Mouse (Mus musculus) splenic B cell, adult 2 months (primary cell): ENCODE results near the gene Xrcc4.
A peak's percentile ranks its signal among the peaks of the same experiment; 100 is the strongest.

Experiments
- DNase-seq: peaks from one replicate; pipeline ENCODE4 v3.0.0-alpha.2; 2011; ENCODE audit warnings: low read depth, low spot score
- H3K27me3 ChIP-seq: 2 replicates; pipeline ENCODE4 v1.6.1; 2012; ENCODE audit warnings: mild to moderate bottlenecking, low read length, moderate library complexity, mixed read lengths; ENCODE audit not compliant: control insufficient read depth, poor library complexity, insufficient read depth, severe bottlenecking
- H3K36me3 ChIP-seq: 2 replicates; pipeline ENCODE4 v1.6.1; 2012; ENCODE audit warnings: mild to moderate bottlenecking, low read length, moderate library complexity, mixed read lengths; ENCODE audit not compliant: control insufficient read depth, poor library complexity, insufficient read depth, severe bottlenecking

The Xrcc4 gene

DNA sequence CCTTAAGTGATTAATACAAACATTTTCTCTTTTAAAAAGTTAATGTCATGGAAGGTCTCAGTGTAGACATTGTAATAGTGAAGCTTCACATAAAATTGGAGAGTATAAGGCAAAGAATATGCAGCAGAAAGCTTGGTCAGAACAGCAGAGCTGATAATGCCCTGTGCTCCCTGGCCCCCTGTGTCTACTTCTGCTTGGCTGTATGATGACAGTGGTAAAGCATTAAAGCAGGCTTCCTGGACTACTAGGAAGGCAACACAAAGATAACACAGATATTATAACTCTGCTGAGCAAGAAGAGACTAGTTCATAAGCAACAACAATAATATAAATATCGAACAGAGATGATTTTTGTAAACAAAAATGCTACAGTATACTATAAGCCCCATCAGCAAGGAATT is 199.2 kb downstream of the Xrcc4 start:
- Histone ChIP-seq H3K36me3 (no peaks in the 10 kb centered on the region), H3K27me3 (no peaks in the 10 kb centered on the region)
- no peak for DNase-seq

DNA sequence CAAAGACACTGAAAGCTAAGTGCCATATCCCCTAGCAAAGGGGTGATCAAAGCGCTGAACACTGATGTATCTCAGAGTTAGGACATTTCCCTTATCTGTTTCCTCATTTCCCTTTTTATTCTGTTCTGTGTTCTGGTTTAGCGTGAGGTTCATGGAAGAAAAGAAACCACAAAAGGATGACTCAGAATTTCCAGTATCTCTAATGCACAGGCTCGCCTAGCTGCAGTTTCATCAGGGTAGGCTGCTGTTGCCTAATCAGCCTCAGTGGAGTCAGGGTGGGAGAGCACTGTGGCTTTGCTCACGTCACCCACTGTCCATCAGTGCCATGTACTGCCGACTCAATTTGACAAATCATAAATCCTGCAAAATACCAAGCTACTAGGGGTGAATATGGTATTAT is 200.3 kb downstream of the Xrcc4 start:
- Histone ChIP-seq H3K36me3 (no peaks in the 10 kb centered on the region), H3K27me3 (no peaks in the 10 kb centered on the region)
- peak; percentile 4 for DNase-seq

GRCm38 (mm10) chr13:89883523-89883922 is 205.9 kb downstream of the Xrcc4 start:
- H3K36me3 ChIP-seq: no peaks in the 10 kb centered on the region
- H3K27me3 ChIP-seq: no peaks in the 10 kb centered on the region

GRCm38 (mm10) chr13:89881281-89881680 is 208.1 kb downstream of the Xrcc4 start:
- no peaks in the 10 kb centered on the region for H3K27me3 ChIP-seq
- DNase-seq: no peak
- H3K36me3 ChIP-seq: no peaks in the 10 kb centered on the region

More at GRCm38 (mm10) chr13:89883523-89883922, 205.9 kb downstream of the Xrcc4 start:
- no peak for DNase-seq

DNA sequence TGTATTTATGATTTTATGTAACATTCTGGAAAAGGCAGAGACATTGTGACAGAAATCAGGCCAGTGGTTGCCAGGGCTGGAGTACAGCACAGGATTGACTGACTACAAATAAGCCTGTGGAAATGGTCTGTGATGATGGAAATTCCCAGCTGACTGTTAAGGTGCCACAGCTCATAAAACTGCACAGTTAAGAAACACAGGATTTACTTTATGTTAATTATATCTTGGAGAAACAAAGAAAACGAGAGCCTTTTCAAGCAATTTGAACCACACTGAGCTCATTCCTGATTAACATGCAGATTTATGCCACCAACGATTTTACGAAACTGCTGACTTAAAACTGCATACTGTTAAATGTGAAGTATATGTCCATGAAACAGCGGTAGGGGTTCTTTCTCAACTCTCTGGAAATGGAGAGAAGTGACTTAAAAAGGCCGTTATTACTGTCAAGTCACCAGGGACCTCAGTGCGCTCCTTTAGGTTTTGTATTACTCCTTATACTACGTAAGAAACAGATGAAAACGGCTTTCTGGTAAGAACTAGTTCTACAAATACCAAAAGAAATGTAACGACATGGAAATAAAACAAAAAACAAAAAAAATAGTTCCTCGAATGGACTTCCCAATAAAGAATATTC is 210.5 kb downstream of the Xrcc4 start:
- H3K36me3 ChIP-seq: no peaks in the 10 kb centered on the region
- DNase-seq: no peak

GRCm38 (mm10) chr13:89875499-89875898 is 213.9 kb downstream of the Xrcc4 start:
- no peak for DNase-seq
- Histone ChIP-seq H3K36me3 (no peaks in the 10 kb centered on the region), H3K27me3 (no peaks in the 10 kb centered on the region)

More for the DNA sequence above, 210.5 kb downstream of the Xrcc4 start:
- no peaks in the 10 kb centered on the region for H3K27me3 ChIP-seq

DNA sequence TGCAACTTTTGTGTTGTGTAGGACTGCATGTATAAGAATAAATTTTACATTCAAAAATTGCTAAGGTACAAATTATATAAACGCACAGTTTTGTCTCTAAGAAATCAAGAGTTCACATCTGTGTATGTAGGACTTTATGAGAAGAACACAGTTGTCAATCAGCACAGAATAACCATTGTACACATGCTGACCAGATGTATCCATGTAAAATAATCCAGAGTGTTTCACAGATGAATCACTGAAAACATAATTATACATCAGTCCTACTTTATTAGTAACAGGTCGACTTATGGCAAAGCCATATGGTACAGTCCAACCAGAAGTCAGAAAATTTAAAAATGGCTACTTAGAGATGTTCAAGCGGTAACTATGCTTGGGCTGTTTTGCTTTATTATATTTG is 216.7 kb downstream of the Xrcc4 start:
- Histone ChIP-seq H3K27me3 (no peaks in the 10 kb centered on the region), H3K36me3 (no peaks in the 10 kb centered on the region)
- DNase-seq: no peak

DNA sequence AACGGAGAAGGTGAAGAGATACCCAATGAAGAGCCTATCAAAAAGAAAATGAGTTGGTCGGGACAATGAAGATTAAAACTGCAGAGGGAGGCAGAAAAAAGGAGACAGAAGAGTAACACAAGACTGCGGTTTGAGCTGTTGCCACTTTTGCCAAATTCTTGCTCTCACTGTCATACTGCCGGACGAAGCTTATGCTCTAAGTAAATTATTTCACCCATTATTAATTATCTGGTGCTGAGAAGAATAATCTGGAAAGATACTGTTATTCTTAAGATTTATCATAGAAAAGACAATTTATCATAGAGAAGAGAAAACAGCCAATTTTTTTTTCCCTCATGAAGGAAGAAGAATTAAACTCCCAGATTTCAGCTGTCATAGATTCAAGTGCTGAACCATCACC is 235.3 kb downstream of the Xrcc4 start:
- Histone ChIP-seq H3K36me3 (no peaks in the 10 kb centered on the region), H3K27me3 (no peaks in the 10 kb centered on the region)
- DNase-seq: no peak

DNA sequence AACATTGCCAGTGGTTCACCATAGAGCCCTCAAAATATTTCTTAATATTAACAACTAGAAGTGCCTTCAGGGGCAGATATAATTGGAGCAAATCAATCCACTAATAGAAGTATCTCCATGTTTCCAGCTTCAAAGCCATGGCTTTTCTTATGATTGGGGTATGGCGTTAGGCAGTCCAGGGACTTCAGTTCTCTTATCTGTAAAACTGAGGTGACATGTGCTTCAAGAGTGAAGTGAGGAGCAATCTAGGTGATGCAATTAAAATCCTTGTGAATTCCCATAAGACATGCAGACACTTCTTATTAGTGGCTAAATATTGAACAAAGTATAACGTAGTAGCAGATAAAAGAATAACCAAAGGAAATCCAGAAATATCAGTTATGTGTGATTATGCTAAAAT is 238.7 kb downstream of the Xrcc4 start:
- H3K27me3 ChIP-seq: no peaks in the 10 kb centered on the region
- no peak for DNase-seq
- H3K36me3 ChIP-seq: no peaks in the 10 kb centered on the region

DNA sequence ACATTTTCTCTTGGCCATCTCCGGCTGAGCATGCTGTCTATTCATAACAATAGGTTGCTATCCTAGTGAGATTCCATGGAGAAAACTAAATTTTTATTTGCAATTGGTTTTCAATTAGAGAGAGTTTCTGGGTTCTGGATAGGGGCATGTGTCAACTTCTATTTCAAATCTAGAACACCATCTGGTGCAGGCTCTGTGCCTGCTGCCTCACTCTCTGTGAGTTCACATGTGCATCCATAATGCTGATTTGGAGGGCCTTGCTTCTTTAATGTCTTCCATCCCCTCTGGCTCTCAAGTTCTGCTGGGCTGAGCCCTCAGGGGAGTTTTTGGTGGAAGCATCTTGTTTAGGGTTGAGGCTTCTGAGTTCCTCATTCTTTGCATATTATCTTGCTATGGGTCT is 239.5 kb downstream of the Xrcc4 start:
- H3K27me3 ChIP-seq: no peaks in the 10 kb centered on the region
- DNase-seq: no peak
- no peaks in the 10 kb centered on the region for H3K36me3 ChIP-seq

DNA sequence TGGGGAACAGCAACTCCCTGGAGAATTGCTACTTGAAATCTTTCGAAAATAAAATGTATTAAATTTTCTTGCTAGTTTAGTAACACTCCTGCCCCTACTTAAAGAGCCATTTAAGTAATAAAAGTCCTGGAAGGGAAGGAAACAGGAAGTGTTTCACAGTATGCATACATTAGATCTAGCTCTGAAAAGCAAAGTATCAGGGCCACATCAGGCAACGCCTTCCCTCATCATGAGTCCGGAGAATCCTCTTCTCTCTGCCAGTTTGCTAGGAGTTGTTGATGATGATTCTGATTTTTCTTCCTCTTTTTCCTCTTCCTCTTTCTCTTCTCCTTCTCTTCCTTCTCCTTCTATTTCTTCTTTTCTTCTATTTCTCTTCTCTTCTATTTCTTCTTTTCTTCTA is 250.8 kb downstream of the Xrcc4 start:
- Histone ChIP-seq H3K27me3 (no peaks in the 10 kb centered on the region), H3K36me3 (no peaks in the 10 kb centered on the region)
- DNase-seq: no peak

DNA sequence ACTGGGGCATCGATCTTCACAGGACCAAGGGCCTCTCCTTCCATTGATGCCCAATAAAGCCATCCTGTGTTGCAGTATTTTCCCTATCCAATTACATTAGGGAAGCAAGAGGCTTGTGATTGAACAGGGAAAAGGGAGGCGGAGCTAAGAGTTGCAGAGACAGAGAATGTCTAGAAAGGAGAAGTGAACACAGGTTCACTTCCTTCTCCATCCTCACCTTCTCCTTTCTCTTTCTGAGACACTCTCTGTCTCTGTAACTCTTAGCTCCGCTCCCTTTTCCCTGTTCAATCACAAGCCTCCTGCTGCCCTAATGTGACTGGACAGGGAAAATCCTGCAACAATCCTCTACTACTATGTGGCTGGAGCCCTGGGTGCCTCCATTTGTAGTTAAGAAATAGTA is 254.9 kb downstream of the Xrcc4 start:
- DNase-seq: no peak
- H3K27me3 ChIP-seq: no peaks in the 10 kb centered on the region
- H3K36me3 ChIP-seq: no peaks in the 10 kb centered on the region

DNA sequence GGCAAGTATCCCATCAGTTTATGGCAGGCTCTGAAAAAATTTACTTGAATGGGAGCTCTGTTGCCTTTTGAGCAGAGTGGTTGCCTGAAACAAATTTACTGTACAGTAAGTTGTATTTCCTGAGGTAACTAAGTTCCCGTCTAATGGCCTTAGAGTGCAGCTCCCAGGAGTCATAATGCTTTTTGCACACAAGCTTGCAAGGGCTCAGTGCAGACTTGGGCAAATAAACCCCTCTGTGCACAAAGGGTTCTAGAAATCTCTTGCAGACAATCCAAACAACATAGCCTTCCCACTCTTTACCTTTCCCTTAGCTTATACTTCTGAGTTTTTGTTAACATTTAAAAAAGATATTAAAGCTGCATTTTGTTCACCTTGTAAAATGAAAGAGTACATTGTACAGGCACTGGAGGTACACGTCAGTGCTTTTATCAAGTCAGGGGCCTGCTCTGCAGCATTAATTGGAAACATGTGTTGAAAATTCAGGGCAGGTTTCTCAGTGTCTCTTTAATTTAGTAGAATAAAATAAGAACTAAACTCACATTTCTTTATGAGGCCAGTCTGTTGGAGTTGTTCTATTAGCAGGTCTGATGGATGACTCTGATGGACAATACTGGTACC is 256.2 kb downstream of the Xrcc4 start:
- H3K27me3 ChIP-seq: no peaks in the 10 kb centered on the region
- no peak for DNase-seq

GRCm38 (mm10) chr13:89828429-89828970 is 260.9 kb downstream of the Xrcc4 start:
- DNase-seq: no peak
- no peaks in the 10 kb centered on the region for H3K27me3 ChIP-seq

More for the DNA sequence above, 256.2 kb downstream of the Xrcc4 start:
- H3K36me3 ChIP-seq: no peaks in the 10 kb centered on the region

DNA sequence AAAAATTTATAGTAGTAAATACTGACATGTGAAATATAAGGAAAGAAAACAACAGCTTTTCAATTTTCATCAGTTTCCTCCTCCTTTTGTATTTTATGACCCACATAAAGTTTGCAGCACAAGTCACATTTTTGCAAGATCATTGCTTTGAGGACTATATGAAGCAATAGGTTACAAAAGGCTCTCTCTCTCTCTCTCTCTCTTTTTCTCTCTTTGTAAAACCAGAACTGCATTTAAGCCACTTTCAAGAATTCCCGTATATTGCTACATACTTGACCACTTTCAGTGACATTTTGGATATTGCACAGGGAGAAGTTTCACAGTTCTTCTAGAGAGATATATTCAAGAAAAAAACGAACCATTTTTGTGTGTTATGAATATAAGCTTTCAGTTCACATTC is 261.6 kb downstream of the Xrcc4 start:
- Histone ChIP-seq H3K27me3 (no peaks in the 10 kb centered on the region), H3K36me3 (no peaks in the 10 kb centered on the region)
- DNase-seq: no peak

More at GRCm38 (mm10) chr13:89828429-89828970, 260.9 kb downstream of the Xrcc4 start:
- H3K36me3 ChIP-seq: no peaks in the 10 kb centered on the region
